Mouse (Mus musculus) liver, adult 2 months (tissue): ENCODE results near the gene Lrrc46. TPM values are rescaled to one million over a fixed set of nuclear protein-coding genes. Genes with fewer than 3 reads are reported as not detected.

Experiments used
- DNase-seq: peaks from one replicate; pipeline ENCODE4 v3.0.0-alpha.2; 2011; ENCODE audit warnings: low read depth, low spot score; ENCODE audit errors: extremely low read depth
- H3K27ac ChIP-seq: fragments of 200-500 bp; replicated peaks from 2 replicates; pipeline ENCODE4 v1.5.1; 2012; ENCODE audit warnings: low read depth, mild to moderate bottlenecking, control low read depth, inconsistent platforms, low read length; ENCODE audit not compliant: insufficient read depth
- H3K27me3 ChIP-seq: fragments of 200-500 bp; 2 replicates; pipeline ENCODE4 v1.6.1; 2012; ENCODE audit warnings: mild to moderate bottlenecking, moderate library complexity, low read length, inconsistent platforms; ENCODE audit not compliant: control insufficient read depth, insufficient read depth
- H3K36me3 ChIP-seq: fragments of 200-500 bp; 2 replicates; pipeline ENCODE4 v1.6.1; 2012; ENCODE audit warnings: low read length, inconsistent platforms; ENCODE audit not compliant: control insufficient read depth, insufficient read depth
- H3K4me1 ChIP-seq: fragments of 200-500 bp; 2 replicates; pipeline ENCODE4 v1.6.1; 2011; ENCODE audit warnings: low read length; ENCODE audit not compliant: control insufficient read depth, insufficient read depth
- H3K4me3 ChIP-seq: fragments of 200-500 bp; 2 replicates; pipeline ENCODE4 v1.5.1; 2011; ENCODE audit warnings: low read depth, mild to moderate bottlenecking, control low read depth, low read length, moderate library complexity; ENCODE audit not compliant: insufficient read depth
- H3K79me2 ChIP-seq: fragments of 200-500 bp; 2 replicates; pipeline ENCODE4 v1.6.1; 2012; ENCODE audit warnings: inconsistent platforms, mild to moderate bottlenecking, low read length, moderate library complexity; ENCODE audit not compliant: control insufficient read depth, insufficient read depth
- H3K9ac ChIP-seq: fragments of 200-500 bp; 2 replicates; pipeline ENCODE4 v1.6.1; 2012; ENCODE audit warnings: low read depth, mild to moderate bottlenecking, control low read depth, inconsistent platforms, low read length
- CTCF ChIP-seq: fragments of 200-500 bp; IDR thresholded peaks from 2 replicates; pipeline ENCODE4 v1.5.1; 2011; ENCODE audit warnings: low read depth, low read length, control low read depth
- POLR2A ChIP-seq: fragments of 200-500 bp; IDR thresholded peaks from 2 replicates; pipeline ENCODE4 v1.6.1; 2011; ENCODE audit warnings: low read length, control low read depth; ENCODE audit not compliant: insufficient read depth; ENCODE audit errors: extremely low read depth
- WGBS: fragments of 180-500 bp; shearing (Covaris S2); methylation state at CpG from one replicate; pipeline ENCODE4 v1.1.7; 2018; 5-methylcytosine and 5-hydroxymethylcytosine counted together
- polyA plus RNA-seq: library from polyadenylated mRNA; depleted of rRNA; stranded (reverse); fragments of >200 nt; gene quantifications from 2 replicates; pipeline ENCODE4 v1.2.3, GENCODE M21; 2012
- total RNA-seq: library from RNA; depleted of rRNA; stranded (reverse); fragments of >200 nt; gene quantifications from 2 replicates; pipeline ENCODE4 v1.2.3, GENCODE M21; 2014

Lrrc46 gene
- total and polyA plus RNA-seq, 2 experiments, result 0.28 to 1.1 TPM

- 95% methylated on average over 1 of the region's 1 CpGs for WGBS
- no peaks in the 10 kb centered on the region for H3K4me1 ChIP-seq
- H3K9ac ChIP-seq, result no peak overlapping the region
- H3K4me3 ChIP-seq, result no peak overlapping the region
- H3K36me3 ChIP-seq, result no peaks in the 10 kb centered on the region
- no peak for TF ChIP-seq CTCF
- no peak for TF ChIP-seq POLR2A
- H3K79me2 ChIP-seq, result no peaks in the 10 kb centered on the region
- H3K27me3 ChIP-seq, result no peaks in the 10 kb centered on the region
- DNase-seq, result no peak
- no peak overlapping the region for H3K27ac ChIP-seq
Observed at GRCm38 (mm10) chr11:97069333-97069732, 28.1 kb upstream of the Lrrc46 start.

DNA sequence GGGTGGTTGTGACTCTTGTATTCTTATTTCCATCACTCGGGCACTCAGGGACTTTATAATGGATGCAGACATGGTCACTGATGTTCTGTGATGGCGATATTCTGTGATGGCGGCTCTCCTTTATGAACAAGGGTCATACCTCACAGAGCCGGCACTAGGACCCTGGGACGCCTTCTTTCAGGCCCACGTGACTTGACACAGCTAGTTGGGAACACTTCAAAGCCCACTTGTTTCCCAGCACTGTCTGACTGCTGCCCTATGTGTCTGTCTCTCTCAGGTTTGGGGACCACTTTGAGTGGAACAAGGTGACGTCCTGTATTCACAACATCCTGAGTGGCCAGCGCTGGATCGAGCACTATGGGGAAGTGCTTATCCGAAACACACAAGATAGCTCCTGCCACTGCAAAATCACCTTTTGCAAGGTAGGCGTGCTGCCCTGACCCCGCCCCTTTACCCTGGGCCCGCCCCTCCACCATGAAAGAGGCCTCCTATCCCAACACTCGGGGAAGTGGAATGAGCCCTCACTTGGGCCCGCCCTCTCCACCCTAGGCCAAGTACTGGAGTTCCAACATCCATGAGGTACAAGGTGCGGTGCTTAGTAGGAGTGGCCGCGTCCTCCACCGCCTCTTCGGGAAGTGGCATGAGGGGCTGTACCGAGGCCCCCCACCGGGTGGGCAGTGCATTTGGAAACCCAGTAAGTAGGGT, 25.6 kb upstream of the Lrrc46 start:
- Histone ChIP-seq H3K9ac (no peak overlapping the region), H3K36me3 (no peaks in the 10 kb centered on the region), H3K4me1 (no peaks in the 10 kb centered on the region), H3K27ac (no peak overlapping the region), H3K4me3 (no peak overlapping the region), H3K27me3 (no peaks in the 10 kb centered on the region), H3K79me2 (no peaks in the 10 kb centered on the region)
- 85% methylated on average over 22 of the region's 22 CpGs for WGBS
- TF ChIP-seq POLR2A (no peak), CTCF (no peak)
- no peak for DNase-seq

GRCm38 (mm10) chr11:97065538-97066295, 24.5 kb upstream of the Lrrc46 start:
- no peaks in the 10 kb centered on the region for H3K79me2 ChIP-seq
- no peak for DNase-seq
- no peak overlapping the region for H3K4me3 ChIP-seq
- H3K4me1 ChIP-seq, result no peaks in the 10 kb centered on the region
- H3K9ac ChIP-seq, result no peak overlapping the region
- H3K27ac ChIP-seq, result no peak overlapping the region
- H3K27me3 ChIP-seq, result no peaks in the 10 kb centered on the region
- no peaks in the 10 kb centered on the region for H3K36me3 ChIP-seq
- TF ChIP-seq CTCF (no peak), POLR2A (no peak)
- 93% methylated on average over 12 of the region's 12 CpGs for WGBS

- Histone ChIP-seq H3K36me3 (no peaks in the 10 kb centered on the region), H3K4me1 (no peaks in the 10 kb centered on the region), H3K4me3 (no peak overlapping the region), H3K9ac (no peak overlapping the region), H3K27ac (no peak overlapping the region), H3K27me3 (no peaks in the 10 kb centered on the region), H3K79me2 (no peaks in the 10 kb centered on the region)
- TF ChIP-seq CTCF (no peak), POLR2A (no peak)
- 93% methylated on average over 3 of the region's 3 CpGs for WGBS
- DNase-seq, result no peak
Observed at GRCm38 (mm10) chr11:97063921-97064295, 22.7 kb upstream of the Lrrc46 start.

DNA sequence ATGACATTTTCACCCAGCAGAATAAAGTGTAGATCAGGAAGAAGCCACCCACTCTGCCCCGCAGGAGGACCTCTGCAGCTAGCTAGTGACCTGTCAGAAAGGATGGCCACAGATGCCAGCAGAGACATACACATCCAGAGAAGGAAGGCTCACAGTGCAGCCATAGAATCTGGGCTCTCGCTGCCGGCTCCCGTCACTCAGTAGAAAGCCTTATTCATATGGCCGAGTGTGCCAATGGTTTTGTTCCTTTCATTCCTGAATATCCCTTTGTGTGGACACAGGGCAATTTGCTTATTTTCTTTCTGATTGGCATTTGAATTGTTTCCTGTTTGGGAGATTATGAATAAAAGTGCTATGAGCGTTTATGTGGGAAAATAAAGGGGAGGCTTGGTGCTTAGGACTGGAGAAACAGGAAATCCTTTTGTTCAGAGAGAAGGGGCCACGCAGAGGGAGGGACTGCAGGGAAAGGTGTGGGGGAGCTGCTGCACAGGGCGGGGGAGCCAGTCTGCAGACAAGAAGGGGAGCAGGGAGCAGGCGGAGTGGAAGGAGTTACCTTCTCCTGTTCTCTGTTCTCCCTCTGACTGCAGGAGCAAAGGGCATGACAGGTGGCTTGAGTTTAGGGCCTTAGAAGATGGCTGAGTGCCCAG, 22.2 kb upstream of the Lrrc46 start:
- Histone ChIP-seq H3K4me3 (no peak overlapping the region), H3K36me3 (no peaks in the 10 kb centered on the region), H3K4me1 (no peaks in the 10 kb centered on the region), H3K27ac (no peak overlapping the region), H3K27me3 (no peaks in the 10 kb centered on the region), H3K9ac (no peak overlapping the region), H3K79me2 (no peaks in the 10 kb centered on the region)
- DNase-seq, result no peak
- WGBS, result 80% methylated on average over 9 of the region's 9 CpGs
- TF ChIP-seq POLR2A (no peak), CTCF (no peak)
